ENCODE assay signal across 8 mouse cellular contexts in the genomic region with DNA sequence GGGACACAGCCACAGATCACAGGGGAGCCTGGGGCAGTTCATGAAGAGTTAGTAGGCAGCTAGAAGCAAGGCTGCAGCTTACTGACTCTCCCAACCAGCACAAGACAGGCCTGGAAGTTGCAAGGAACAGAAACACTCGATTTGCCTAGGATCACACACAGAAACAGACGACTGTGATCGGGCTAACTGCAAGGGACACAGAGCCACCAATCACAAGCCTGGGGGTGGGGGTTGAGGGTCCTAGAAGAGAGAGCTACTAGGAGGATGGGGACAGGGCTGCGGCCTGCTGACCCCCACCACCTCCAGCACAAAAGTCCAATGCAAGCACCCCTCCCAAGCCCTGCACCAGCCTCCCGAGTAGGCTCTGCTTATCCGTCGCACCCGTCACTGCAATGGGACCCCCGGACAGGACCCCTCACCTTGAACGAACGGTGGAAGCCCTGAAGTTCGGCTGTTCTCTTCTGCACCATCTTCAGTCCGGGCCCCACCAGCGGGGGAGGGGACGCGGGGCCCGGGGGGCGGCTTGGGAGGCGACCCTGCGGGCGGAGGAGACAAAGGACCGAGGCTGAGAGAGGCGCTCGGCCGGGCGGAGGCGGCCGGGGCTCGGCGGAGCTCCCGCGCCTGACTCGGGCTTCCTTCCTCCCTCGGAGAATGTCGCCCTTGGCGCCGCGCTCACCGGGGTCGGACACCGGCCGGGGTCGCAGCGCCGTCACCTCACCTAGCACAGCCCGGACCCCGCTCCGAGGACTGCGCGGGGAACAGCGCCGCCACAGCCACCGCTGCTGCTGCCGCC. TPM values are rescaled to one million over a fixed set of nuclear protein-coding genes. Genes with fewer than 3 reads are reported as not detected.
DNase-seq lines count a peak whose midpoint lies in the region; ATAC-seq and TF ChIP-seq lines count a peak whose summit lies in the region.

No protein-coding gene starts in this region.

- peak overlapping the region; percentile 92 for H3K27ac ChIP-seq in left cerebral cortex, adult 2 months
- H3K27ac ChIP-seq in bone marrow, adult 2 months (ENCODE audit: control insufficient read depth, insufficient read depth, low read depth, low read length, poor library complexity), result peak overlapping the region; percentile 73
- peak overlapping the region; percentile 81 for H3K27ac ChIP-seq in forebrain, embryonic 16.5 days (ENCODE audit: low read length)
- peak overlapping the region; percentile 89 for H3K27ac ChIP-seq in neural tube, embryonic 14.5 days (ENCODE audit: low read depth, low read length)

- H3K9me3 ChIP-seq in forebrain, embryonic 16.5 days (ENCODE audit: control insufficient read depth, low read length), result no peaks in the 10 kb centered on the region
- no peaks in the 10 kb centered on the region for H3K9me3 ChIP-seq in neural tube, embryonic 14.5 days (ENCODE audit: control insufficient read depth, low read length)

- DNase-seq in left cerebral cortex, adult 2 months (ENCODE audit: extremely low spot score in 1 of 2, low spot score in 2 of 2), result no peak
- no peak for DNase-seq in left cerebral cortex, postnatal 4 days
- peak; percentile 38 for DNase-seq in liver
- DNase-seq in gastrocnemius, postnatal 36 days, result no peak
- no peak for DNase-seq in adrenal gland, postnatal 36 days

- H3K36me3 ChIP-seq in forebrain, embryonic 16.5 days (ENCODE audit: control insufficient read depth, insufficient read depth), result 0 out of 2 replicates have a peak, but pooled peaks cover 3% of the 10 kb centered on the region
- peaks cover 10% of the 10 kb centered on the region for H3K36me3 ChIP-seq in neural tube, embryonic 14.5 days (ENCODE audit: control insufficient read depth, insufficient read depth, low read length)

- intact Hi-C loops in left cerebral cortex, adult 2 months (cut with DNase I), result loop anchor here (1.0 to 5.0 kb wide), 4 partner anchors 19 to 98 kb away; partner anchors contain the start of genes Btbd2, Csnk1g2, Izumo4 and Klf16
- intact Hi-C loops in left cerebral cortex, postnatal 4 days (cut with DNase I), result no loop called here
- intact Hi-C loops in gastrocnemius, postnatal 36 days (cut with DNase I), result no loop called here

- H3K4me3 ChIP-seq in left cerebral cortex, adult 2 months, result peak overlapping the region; percentile 82
- peak overlapping the region; percentile 86 for H3K4me3 ChIP-seq in bone marrow, adult 2 months (replicated peaks; ENCODE audit: control insufficient read depth, low read depth, low read length)
- H3K4me3 ChIP-seq in forebrain, embryonic 16.5 days (replicated peaks; ENCODE audit: low read length), result peak overlapping the region; percentile 93
- H3K4me3 ChIP-seq in neural tube, embryonic 14.5 days (ENCODE audit: low read depth, low read length), result peak overlapping the region; percentile 95

- under 1% methylated on average over 52 of the region's 54 CpGs for WGBS in bone marrow, adult 2 months
- 0% methylated on average over 34 of the region's 54 CpGs for WGBS in forebrain, embryonic 16.5 days
- under 1% methylated on average over 32 of the region's 54 CpGs for WGBS in neural tube, embryonic 14.5 days

- ATAC-seq in forebrain, embryonic 16.5 days, result peak; percentile 13
- peak; percentile 31 for ATAC-seq in neural tube, embryonic 14.5 days (ENCODE audit: low read depth)

- H3K4me2 ChIP-seq in forebrain, embryonic 16.5 days (ENCODE audit: low read length), result peak overlapping the region; percentile 94
- peak overlapping the region; percentile 91 for H3K4me2 ChIP-seq in neural tube, embryonic 14.5 days (ENCODE audit: low read depth, low read length)

- no peaks in the 10 kb centered on the region for H3K27me3 ChIP-seq in forebrain, embryonic 16.5 days (replicated peaks; ENCODE audit: control insufficient read depth, insufficient read depth, low read length)
- no peaks in the 10 kb centered on the region for H3K27me3 ChIP-seq in neural tube, embryonic 14.5 days (ENCODE audit: control insufficient read depth, insufficient read depth, low read length)

- H3K4me1 ChIP-seq in bone marrow, adult 2 months (ENCODE audit: control insufficient read depth, insufficient read depth, low read length), result peaks cover 14% of the 10 kb centered on the region
- peaks cover 63% of the 10 kb centered on the region for H3K4me1 ChIP-seq in forebrain, embryonic 16.5 days (replicated peaks; ENCODE audit: control insufficient read depth, insufficient read depth, low read length)
- peaks cover 51% of the 10 kb centered on the region for H3K4me1 ChIP-seq in neural tube, embryonic 14.5 days (ENCODE audit: control insufficient read depth, insufficient read depth, low read length)

- peak overlapping the region; percentile 95 for H3K9ac ChIP-seq in forebrain, embryonic 16.5 days (replicated peaks; ENCODE audit: low read depth, low read length)
- H3K9ac ChIP-seq in neural tube, embryonic 14.5 days (replicated peaks; ENCODE audit: low read depth, low read length), result peak overlapping the region; percentile 93

- TF ChIP-seq CTCF in left cerebral cortex, adult 2 months (IDR thresholded peaks at IDR 0.05), result no peak
- no peak for TF ChIP-seq CTCF in bone marrow, adult 2 months (IDR thresholded peaks at IDR 0.05; ENCODE audit: control insufficient read depth, insufficient read depth, low read length)

- no peak for TF ChIP-seq POLR2A in bone marrow, adult 2 months (IDR thresholded peaks at IDR 0.05; ENCODE audit: borderline replicate concordance, control insufficient read depth, low read depth, low read length)

RNA-seq across cellular contexts. Expression of gene Mknk2, which starts 2.3 kb away (rescaled TPM):
- 10 to 100 TPM; 42.8 to 48.8 TPM for total RNA-seq in left cerebral cortex, adult 2 months (2021)
- 10 to 100 TPM; 61.6 to 67.1 TPM for total RNA-seq in left cerebral cortex, postnatal 4 days (2021)
- 70.5 and 89.6 TPM in 2 replicates for polyA plus RNA-seq in bone marrow, adult 2 months (2011; ENCODE audit: insufficient read depth, insufficient read length, low replicate concordance, missing spikeins)
- polyA plus RNA-seq in forebrain, embryonic 16.5 days (2015; fragmentation: Nextera tagmentation; extraction: Ambion mirVana), result 57.1 and 61.2 TPM in 2 replicates
- polyA plus RNA-seq in neural tube, embryonic 14.5 days (2014; fragmentation: Nextera tagmentation; extraction: Ambion mirVana), result 43.1 and 57.3 TPM in 2 replicates
- 100 to 1,000 TPM; 216 to 227 TPM for total RNA-seq in gastrocnemius, postnatal 36 days (2021)
- 100 to 1,000 TPM; 178 to 198 TPM for total RNA-seq in adrenal gland, postnatal 36 days (2021)

RNA-seq across cellular contexts. Expression of gene Btbd2, which starts 18.7 kb away (rescaled TPM):
- 10 to 100 TPM; 85.1 to 96.7 TPM for total RNA-seq in left cerebral cortex, adult 2 months (2021)
- 10 to 100 TPM; 80.9 to 83.2 TPM for total RNA-seq in left cerebral cortex, postnatal 4 days (2021)
- polyA plus RNA-seq in bone marrow, adult 2 months (2011; ENCODE audit: insufficient read depth, insufficient read length, low replicate concordance, missing spikeins), result 7.0 and 22.1 TPM in 2 replicates
- 75.2 and 79.7 TPM in 2 replicates for polyA plus RNA-seq in forebrain, embryonic 16.5 days (2015; fragmentation: Nextera tagmentation; extraction: Ambion mirVana)
- 75.0 and 79.7 TPM in 2 replicates for polyA plus RNA-seq in neural tube, embryonic 14.5 days (2014; fragmentation: Nextera tagmentation; extraction: Ambion mirVana)
- total RNA-seq in gastrocnemius, postnatal 36 days (2021), result 10 to 100 TPM; 32.1 to 33.5 TPM
- 10 to 100 TPM; 61.7 to 71.2 TPM for total RNA-seq in adrenal gland, postnatal 36 days (2021)

RNA-seq across cellular contexts. Expression of gene Mob3a, which starts 26.2 kb away (rescaled TPM):
- total RNA-seq in left cerebral cortex, adult 2 months (2021), result 10 to 100 TPM; 13.6 to 15.5 TPM
- 10 to 100 TPM; 52.0 to 52.1 TPM for total RNA-seq in left cerebral cortex, postnatal 4 days (2021)
- polyA plus RNA-seq in bone marrow, adult 2 months (2011; ENCODE audit: insufficient read depth, insufficient read length, low replicate concordance, missing spikeins), result 16.3 and 45.8 TPM in 2 replicates
- 56.9 and 59.4 TPM in 2 replicates for polyA plus RNA-seq in forebrain, embryonic 16.5 days (2015; fragmentation: Nextera tagmentation; extraction: Ambion mirVana)
- polyA plus RNA-seq in neural tube, embryonic 14.5 days (2014; fragmentation: Nextera tagmentation; extraction: Ambion mirVana), result 42.0 and 48.6 TPM in 2 replicates
- total RNA-seq in gastrocnemius, postnatal 36 days (2021), result 1 to 10 TPM; 3.4 to 3.6 TPM
- 10 to 100 TPM; 19.4 to 20.1 TPM for total RNA-seq in adrenal gland, postnatal 36 days (2021)

RNA-seq across cellular contexts. Expression of gene Izumo4, which starts 26.4 kb away (rescaled TPM):
- total RNA-seq in left cerebral cortex, adult 2 months (2021), result 10 to 100 TPM; 45.0 to 46.0 TPM
- 10 to 100 TPM; 46.3 to 53.6 TPM for total RNA-seq in left cerebral cortex, postnatal 4 days (2021)
- polyA plus RNA-seq in bone marrow, adult 2 months (2011; ENCODE audit: insufficient read depth, insufficient read length, low replicate concordance, missing spikeins), result 22.9 and 33.3 TPM in 2 replicates
- 32.5 and 44.1 TPM in 2 replicates for polyA plus RNA-seq in forebrain, embryonic 16.5 days (2015; fragmentation: Nextera tagmentation; extraction: Ambion mirVana)
- 24.9 and 29.5 TPM in 2 replicates for polyA plus RNA-seq in neural tube, embryonic 14.5 days (2014; fragmentation: Nextera tagmentation; extraction: Ambion mirVana)
- 1 to 10 TPM; 1.2 to 2.7 TPM for total RNA-seq in gastrocnemius, postnatal 36 days (2021)
- 10 to 100 TPM in 1 of 2 experiments, 1 to 10 TPM in 1; 9.9 to 16.6 TPM for total RNA-seq in adrenal gland, postnatal 36 days (2021)

RNA-seq across cellular contexts. Expression of gene Csnk1g2, which starts 53.0 kb away (rescaled TPM):
- total RNA-seq in left cerebral cortex, adult 2 months (2021), result 100 to 1,000 TPM; 244 to 251 TPM
- total RNA-seq in left cerebral cortex, postnatal 4 days (2021), result 100 to 1,000 TPM; 130 to 138 TPM
- 49.9 and 75.2 TPM in 2 replicates for polyA plus RNA-seq in bone marrow, adult 2 months (2011; ENCODE audit: insufficient read depth, insufficient read length, low replicate concordance, missing spikeins)
- 91.3 and 96.9 TPM in 2 replicates for polyA plus RNA-seq in forebrain, embryonic 16.5 days (2015; fragmentation: Nextera tagmentation; extraction: Ambion mirVana)
- 50.3 and 76.8 TPM in 2 replicates for polyA plus RNA-seq in neural tube, embryonic 14.5 days (2014; fragmentation: Nextera tagmentation; extraction: Ambion mirVana)
- total RNA-seq in gastrocnemius, postnatal 36 days (2021), result 10 to 100 TPM; 84.0 to 90.0 TPM
- 100 to 1,000 TPM; 129 to 135 TPM for total RNA-seq in adrenal gland, postnatal 36 days (2021)
